Mouse (Mus musculus) midbrain, postnatal 0 days (tissue): ENCODE measurements around the gene Dusp7. TPM values are rescaled to one million over a fixed set of nuclear protein-coding genes. Genes with fewer than 3 reads are reported as not detected.

ENCODE experiments used
- ATAC-seq: fragments of 200-750 bp; cut with Nextera tagmentation; 2 replicates; pipeline ENCODE4 v1.8.0; 2017; ENCODE audit warnings: moderate number of reproducible peaks, mild to moderate bottlenecking, moderate TSS enrichment, moderate library complexity; ENCODE audit not compliant: low FRiP score
- DNase-seq: peaks from one replicate; pipeline ENCODE4 v3.0.0-alpha.2; 2015; ENCODE audit warnings: low spot score
- H3K27ac ChIP-seq: fragments of 300-500 bp; sonication (generic); 2 replicates; pipeline ENCODE4 v1.5.1; 2014; ENCODE audit warnings: low read depth, mild to moderate bottlenecking, low read length, mixed read lengths
- H3K27me3 ChIP-seq: fragments of 300-500 bp; sonication (generic); 2 replicates; pipeline ENCODE4 v1.6.1; 2014; ENCODE audit warnings: low read length, control low read depth, mixed read lengths; ENCODE audit not compliant: insufficient read depth
- H3K36me3 ChIP-seq: fragments of 300-500 bp; sonication (generic); 2 replicates; pipeline ENCODE4 v1.6.1; 2014; ENCODE audit warnings: low read length, control low read depth, mixed read lengths; ENCODE audit not compliant: insufficient read depth
- H3K4me1 ChIP-seq: fragments of 300-500 bp; sonication (generic); 2 replicates; pipeline ENCODE4 v1.6.1; 2014; ENCODE audit warnings: mild to moderate bottlenecking, control low read depth, antibody characterized with exemption, low read length, mixed read lengths; ENCODE audit not compliant: insufficient read depth
- H3K4me2 ChIP-seq: fragments of 300-500 bp; sonication (generic); 2 replicates; pipeline ENCODE4 v1.6.1; 2014; ENCODE audit warnings: low read depth, mild to moderate bottlenecking, low read length, mixed read lengths; ENCODE audit not compliant: poor library complexity, severe bottlenecking
- H3K4me3 ChIP-seq: fragments of 300-500 bp; sonication (generic); 2 replicates; pipeline ENCODE4 v1.5.1; 2014; ENCODE audit warnings: low read depth, mild to moderate bottlenecking, low read length, moderate library complexity
- H3K9ac ChIP-seq: fragments of 300-500 bp; sonication (generic); replicated peaks from 2 replicates; pipeline ENCODE4 v1.6.1; 2014; ENCODE audit warnings: mild to moderate bottlenecking, low read length, moderate library complexity, mixed read lengths; ENCODE audit not compliant: poor library complexity, severe bottlenecking
- H3K9me3 ChIP-seq: fragments of 300-500 bp; sonication (generic); 2 replicates; pipeline ENCODE4 v1.6.1; 2016; ENCODE audit warnings: low read length, control low read depth
- CTCF ChIP-seq: IDR thresholded peaks from 2 replicates; pipeline ENCODE4 v1.5.1; 2016; ENCODE audit warnings: antibody characterized with exemption, mild to moderate bottlenecking
- WGBS: fragments of 180-500 bp; shearing (Covaris S2); extraction: QIAGEN DNeasy Blood & Tissue Kit; methylation state at CpG from one replicate; pipeline ENCODE4 v1.1.7; 2014; 5-methylcytosine and 5-hydroxymethylcytosine counted together
- polyA plus RNA-seq: library from polyadenylated mRNA; unstranded; fragments of >200 nt; fragmentation: Nextera tagmentation; extraction: Ambion mirVana; gene quantifications from 2 replicates; pipeline ENCODE4 v1.2.1, GENCODE M21; 2015
- total RNA-seq: library from RNA; depleted of rRNA; stranded (reverse); fragments of >200 nt; gene quantifications from 2 replicates; pipeline ENCODE4 v1.2.3, GENCODE M21; 2014

Gene Dusp7
- total and polyA plus RNA-seq, 2 experiments from 2014 or later = 19.4 to 79.2 TPM

DNA sequence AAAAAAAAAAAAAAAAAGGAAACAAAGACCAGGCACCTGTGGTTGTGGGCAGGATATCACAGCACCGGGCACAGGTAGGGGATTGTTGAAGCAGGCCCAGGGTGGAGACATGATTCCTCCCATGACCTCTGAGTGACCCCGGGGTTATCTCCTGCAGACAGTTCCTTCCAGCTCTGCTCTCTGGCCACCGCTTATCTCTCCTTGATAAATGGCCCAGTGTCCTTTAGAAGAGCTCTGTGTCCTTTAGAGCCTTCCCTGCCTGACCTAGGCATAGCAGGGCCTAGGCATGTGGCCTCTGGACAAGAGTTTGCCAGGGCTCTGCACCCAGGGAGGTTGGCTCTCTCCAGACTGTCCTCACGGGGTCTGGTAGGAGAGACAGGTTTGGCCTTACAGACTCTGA is 29.3 kb downstream of the Dusp7 start:
- Histone ChIP-seq H3K4me1 (peaks cover 8% of the 10 kb centered on the region; the same call in 1 of the 2 replicates), H3K4me3 (no peak overlapping the region), H3K9me3 (no peaks in the 10 kb centered on the region), H3K9ac (no peak overlapping the region), H3K27me3 (no peaks in the 10 kb centered on the region), H3K4me2 (no peak overlapping the region), H3K36me3 (no peaks in the 10 kb centered on the region), H3K27ac (no peak overlapping the region)
- DNase-seq (no peak), ATAC-seq (no peak)
- TF ChIP-seq CTCF = no peak
- 87% methylated on average over 4 of the region's 4 CpGs for WGBS

GRCm38 (mm10) chr9:106398667-106399311 is 30.4 kb downstream of the Dusp7 start:
- WGBS = 83% methylated on average over 9 of the region's 9 CpGs
- ATAC-seq = no peak

GRCm38 (mm10) chr9:106399808-106400207 is 31.4 kb downstream of the Dusp7 start:
- WGBS = 86% methylated on average over 3 of the region's 3 CpGs
- TF ChIP-seq CTCF = no peak
- no peak for ATAC-seq

More at GRCm38 (mm10) chr9:106398667-106399311, 30.4 kb downstream of the Dusp7 start:
- H3K9ac ChIP-seq = no peak overlapping the region
- DNase-seq = no peak
- peaks cover 8% of the 10 kb centered on the region; the same call in 1 of the 2 replicates for H3K4me1 ChIP-seq
- H3K4me3 ChIP-seq = no peak overlapping the region
- H3K4me2 ChIP-seq = no peak overlapping the region
- no peaks in the 10 kb centered on the region for H3K27me3 ChIP-seq
- H3K27ac ChIP-seq = no peak overlapping the region
- TF ChIP-seq CTCF = no peak
- H3K36me3 ChIP-seq = no peaks in the 10 kb centered on the region
- no peaks in the 10 kb centered on the region for H3K9me3 ChIP-seq

GRCm38 (mm10) chr9:106402149-106402548 is 33.7 kb downstream of the Dusp7 start:
- no peak for DNase-seq
- 72% methylated on average over 5 of the region's 5 CpGs for WGBS

More at GRCm38 (mm10) chr9:106399808-106400207, 31.4 kb downstream of the Dusp7 start:
- no peak for DNase-seq
- Histone ChIP-seq H3K9me3 (no peaks in the 10 kb centered on the region), H3K4me2 (no peak overlapping the region), H3K27me3 (no peaks in the 10 kb centered on the region), H3K9ac (no peak overlapping the region), H3K4me3 (no peak overlapping the region), H3K4me1 (0 out of 2 replicates have a peak, but pooled peaks cover 4% of the 10 kb centered on the region), H3K27ac (no peak overlapping the region), H3K36me3 (no peaks in the 10 kb centered on the region)

DNA sequence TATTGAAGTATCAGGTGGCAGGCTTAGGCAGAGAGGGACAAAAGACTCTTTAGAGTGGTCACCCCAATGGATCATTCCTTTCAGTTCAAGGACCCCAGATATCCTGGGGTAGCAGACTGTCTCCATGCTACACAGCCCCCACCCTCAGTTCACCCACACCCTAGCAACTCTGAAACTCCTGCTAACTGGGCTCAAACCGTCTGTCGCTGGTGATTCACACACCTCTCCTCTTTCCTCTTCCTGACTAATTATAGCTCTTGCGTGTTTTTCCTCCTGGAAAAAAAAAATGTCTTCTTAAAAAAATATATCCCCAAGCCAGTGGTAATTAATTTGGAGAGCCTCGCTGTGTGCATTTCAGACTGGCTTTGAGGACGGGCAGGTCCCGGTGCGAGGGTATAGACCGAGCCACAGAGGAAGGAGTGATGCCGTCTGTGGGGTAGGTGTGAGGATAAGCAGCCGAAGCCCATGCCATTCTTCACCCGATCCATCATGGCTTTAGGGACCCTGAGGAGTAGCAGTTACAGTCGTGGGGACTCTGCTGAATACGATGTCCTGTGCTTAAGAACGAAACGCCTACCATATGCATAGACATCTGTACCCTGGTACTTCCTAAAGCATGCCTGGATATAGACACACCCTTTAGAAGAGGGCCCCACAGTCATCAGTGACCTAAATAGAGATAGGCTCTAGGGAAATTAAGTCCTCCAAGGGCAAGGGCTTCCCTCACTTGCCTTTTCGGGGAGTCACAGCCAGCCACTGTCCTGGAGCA is 34.4 kb downstream of the Dusp7 start:
- DNase-seq = no peak
- WGBS = 78% methylated on average over 16 of the region's 16 CpGs

More at GRCm38 (mm10) chr9:106402149-106402548, 33.7 kb downstream of the Dusp7 start:
- H3K4me2 ChIP-seq = no peak overlapping the region
- H3K36me3 ChIP-seq = no peaks in the 10 kb centered on the region
- no peak overlapping the region for H3K27ac ChIP-seq
- H3K27me3 ChIP-seq = no peaks in the 10 kb centered on the region
- ATAC-seq = no peak
- no peak overlapping the region for H3K9ac ChIP-seq
- TF ChIP-seq CTCF = no peak
- no peaks in the 10 kb centered on the region for H3K9me3 ChIP-seq
- H3K4me1 ChIP-seq = 0 out of 2 replicates have a peak, but pooled peaks cover 3% of the 10 kb centered on the region
- H3K4me3 ChIP-seq = no peak overlapping the region

GRCm38 (mm10) chr9:106405275-106405674 is 36.8 kb downstream of the Dusp7 start:
- Histone ChIP-seq H3K9ac (no peak overlapping the region), H3K9me3 (no peaks in the 10 kb centered on the region), H3K27ac (no peak overlapping the region), H3K27me3 (no peaks in the 10 kb centered on the region), H3K4me2 (no peak overlapping the region), H3K4me1 (0 out of 2 replicates have a peak, but pooled peaks cover 5% of the 10 kb centered on the region), H3K36me3 (no peaks in the 10 kb centered on the region), H3K4me3 (no peak overlapping the region)
- DNase-seq (peak; percentile 59), ATAC-seq (no peak; the same call in 1 of the 2 replicates)
- WGBS = 50% methylated on average over 6 of the region's 6 CpGs
- TF ChIP-seq CTCF = no peak

More for the DNA sequence above, 34.4 kb downstream of the Dusp7 start:
- Histone ChIP-seq H3K36me3 (no peaks in the 10 kb centered on the region), H3K4me3 (no peak overlapping the region), H3K9ac (no peak overlapping the region), H3K4me1 (0 out of 2 replicates have a peak, but pooled peaks cover 4% of the 10 kb centered on the region), H3K4me2 (no peak overlapping the region), H3K9me3 (no peaks in the 10 kb centered on the region), H3K27ac (0 out of 2 replicates have a peak overlapping the region, but pooled peaks have one; percentile 7), H3K27me3 (no peaks in the 10 kb centered on the region)
- no peak for TF ChIP-seq CTCF
- no peak for ATAC-seq
